In the genomic region with DNA sequence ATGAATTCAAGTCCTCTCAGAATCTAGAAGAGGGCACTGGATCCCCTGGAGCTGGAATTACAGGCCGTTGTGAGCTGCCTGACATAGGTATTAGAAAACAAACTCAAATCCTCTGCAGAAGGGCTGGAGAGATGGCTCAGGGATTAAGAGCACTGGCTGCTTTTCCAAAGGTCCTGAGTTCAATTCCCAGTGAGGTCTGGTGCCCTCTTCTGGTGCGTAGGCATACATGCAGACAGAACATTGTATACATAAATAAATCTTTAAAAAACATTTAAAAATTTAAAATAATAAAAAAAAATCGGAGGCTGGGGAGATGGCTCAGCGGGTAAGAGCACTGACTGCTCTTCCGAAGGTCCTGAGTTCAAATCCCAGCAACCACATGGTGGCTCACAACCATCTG, we compare ENCODE assay signal across 19 mouse cellular contexts. TPM values are rescaled to one million over a fixed set of nuclear protein-coding genes. Genes with fewer than 3 reads are reported as not detected.
A peak's percentile ranks its signal among the peaks of the same experiment; 100 is the strongest.
DNase-seq lines count a peak whose midpoint lies in the region; ATAC-seq and TF ChIP-seq lines count a peak whose summit lies in the region.
"Had no signal": no experiment of that assay in that cellular context is flagged by ENCODE, and none has a peak within 500 bp of the region (broad histone marks: within the 10 kb centered on the region; RNA-seq: fewer than 3 reads in every experiment).

No protein-coding gene starts in this region.

- 76% methylated on average over 5 of the region's 5 CpGs for WGBS in heart, adult 2 months
- WGBS in midbrain, postnatal 0 days, result 74% methylated on average over 5 of the region's 5 CpGs
- WGBS in midbrain, embryonic 16.5 days, result 73% methylated on average over 5 of the region's 5 CpGs

- TF ChIP-seq CTCF in heart, adult 2 months (IDR thresholded peaks at IDR 0.05), result peak; percentile 61
- TF ChIP-seq CTCF in layer of hippocampus, adult 2 months (conservative IDR thresholded peaks at IDR 0.05), result peak; percentile 77
- TF ChIP-seq CTCF in midbrain, postnatal 0 days (IDR thresholded peaks at IDR 0.05), result peak; percentile 56

- ATAC-seq in midbrain, postnatal 0 days (ENCODE audit: low FRiP score), result no peak
- ATAC-seq in midbrain, embryonic 16.5 days, result no peak
- ATAC-seq: forebrain, embryonic 13.5 days; midbrain, embryonic 13.5 days had no signal

- no peaks in the 10 kb centered on the region for H3K27me3 ChIP-seq in heart, adult 2 months (ENCODE audit: control insufficient read depth, insufficient read depth, low read length)
- H3K27me3 ChIP-seq in midbrain, postnatal 0 days (ENCODE audit: insufficient read depth, low read length), result no peaks in the 10 kb centered on the region
- no peaks in the 10 kb centered on the region for H3K27me3 ChIP-seq in midbrain, embryonic 16.5 days (ENCODE audit: control insufficient read depth, insufficient read depth, low read depth, low read length)
- H3K27me3 ChIP-seq: forebrain, embryonic 13.5 days; heart, embryonic 13.5 days; hindbrain, embryonic 15.5 days; lung, embryonic 15.5 days; midbrain, embryonic 13.5 days had no signal

- no peak overlapping the region for H3K4me2 ChIP-seq in midbrain, postnatal 0 days (ENCODE audit: low read depth, low read length, poor library complexity, severe bottlenecking)
- no peak overlapping the region for H3K4me2 ChIP-seq in midbrain, embryonic 16.5 days (ENCODE audit: low read length)
- H3K4me2 ChIP-seq: forebrain, embryonic 13.5 days; heart, embryonic 13.5 days; hindbrain, embryonic 15.5 days; lung, embryonic 15.5 days; midbrain, embryonic 13.5 days had no signal

- H3K36me3 ChIP-seq in heart, adult 2 months (ENCODE audit: control insufficient read depth, insufficient read depth, low read length), result no peaks in the 10 kb centered on the region
- peaks cover 8% of the 10 kb centered on the region for H3K36me3 ChIP-seq in midbrain, postnatal 0 days (ENCODE audit: insufficient read depth, low read length)
- no peaks in the 10 kb centered on the region for H3K36me3 ChIP-seq in midbrain, embryonic 16.5 days (ENCODE audit: control insufficient read depth, insufficient read depth, low read length)
- H3K36me3 ChIP-seq: heart, embryonic 13.5 days; hindbrain, embryonic 15.5 days; lung, embryonic 15.5 days; midbrain, embryonic 13.5 days had no signal

- no peak for TF ChIP-seq EP300 in heart, adult 2 months (IDR thresholded peaks at IDR 0.05; ENCODE audit: insufficient read depth, low read depth, low read length)

- TF ChIP-seq POLR2A in heart, adult 2 months (IDR thresholded peaks at IDR 0.05; ENCODE audit: insufficient read depth, low read depth, low read length), result no peak

- no peak overlapping the region for H3K4me3 ChIP-seq in heart, adult 2 months
- H3K4me3 ChIP-seq in layer of hippocampus, adult 2 months, result no peak overlapping the region
- no peak overlapping the region for H3K4me3 ChIP-seq in midbrain, postnatal 0 days (ENCODE audit: low read depth, low read length)
- H3K4me3 ChIP-seq in midbrain, embryonic 16.5 days (ENCODE audit: low read depth, low read length), result no peak overlapping the region
- H3K4me3 ChIP-seq: forebrain, embryonic 13.5 days; heart, embryonic 13.5 days; hindbrain, embryonic 15.5 days; lung, embryonic 15.5 days; midbrain, embryonic 13.5 days; myocyte had no signal

- intact Hi-C loops in heart, adult 2 months (cut with DNase I), result no loop called here

- no peaks in the 10 kb centered on the region for H3K79me2 ChIP-seq in heart, adult 2 months (replicated peaks; ENCODE audit: control insufficient read depth, insufficient read depth, low read length)

- no peak for DNase-seq in heart, adult 2 months
- no peak for DNase-seq in heart, adult 11 months
- no peak for DNase-seq in layer of hippocampus, adult 2 months (ENCODE audit: low spot score in 2 of 2)
- DNase-seq in layer of hippocampus, postnatal 14 days (ENCODE audit: low spot score in 2 of 2), result no peak
- DNase-seq in midbrain, postnatal 0 days (ENCODE audit: low spot score), result no peak
- DNase-seq in right cerebral cortex, adult 18-20 months, result no peak
- DNase-seq: cerebellum, adult 2 months; cerebellum, postnatal 36 days; heart, postnatal 36 days; kidney, adult 11 months; kidney, postnatal 4 days; thymus, postnatal 36 days had no signal

- no peaks in the 10 kb centered on the region for H3K9me3 ChIP-seq in midbrain, postnatal 0 days (ENCODE audit: low read length)
- H3K9me3 ChIP-seq in midbrain, embryonic 16.5 days (replicated peaks; ENCODE audit: control insufficient read depth, low read length, poor library complexity, severe bottlenecking), result no peaks in the 10 kb centered on the region
- H3K9me3 ChIP-seq: forebrain, embryonic 13.5 days; heart, embryonic 13.5 days; hindbrain, embryonic 15.5 days; lung, embryonic 15.5 days; midbrain, embryonic 13.5 days had no signal

- H3K27ac ChIP-seq in heart, adult 2 months, result no peak overlapping the region
- no peak overlapping the region for H3K27ac ChIP-seq in layer of hippocampus, adult 2 months
- no peak overlapping the region for H3K27ac ChIP-seq in midbrain, postnatal 0 days (ENCODE audit: low read depth, low read length)
- no peak overlapping the region for H3K27ac ChIP-seq in midbrain, embryonic 16.5 days (ENCODE audit: low read length)
- H3K27ac ChIP-seq: forebrain, embryonic 13.5 days; heart, embryonic 13.5 days; hindbrain, embryonic 15.5 days; lung, embryonic 15.5 days; midbrain, embryonic 13.5 days had no signal

- peaks cover 4% of the 10 kb centered on the region for H3K4me1 ChIP-seq in heart, adult 2 months (ENCODE audit: control insufficient read depth, insufficient read depth, low read length)
- H3K4me1 ChIP-seq in midbrain, postnatal 0 days (ENCODE audit: insufficient read depth, low read length), result peaks cover 7% of the 10 kb centered on the region
- H3K4me1 ChIP-seq in midbrain, embryonic 16.5 days (ENCODE audit: control insufficient read depth, insufficient read depth, low read length), result peaks cover 19% of the 10 kb centered on the region

- no peak overlapping the region for H3K9ac ChIP-seq in heart, adult 2 months (ENCODE audit: low read depth, low read length)
- no peak overlapping the region for H3K9ac ChIP-seq in midbrain, postnatal 0 days (replicated peaks; ENCODE audit: low read length, poor library complexity, severe bottlenecking)
- no peak overlapping the region for H3K9ac ChIP-seq in midbrain, embryonic 16.5 days (ENCODE audit: low read depth, low read length)
- H3K9ac ChIP-seq: forebrain, embryonic 13.5 days; heart, embryonic 13.5 days; hindbrain, embryonic 15.5 days; lung, embryonic 15.5 days; midbrain, embryonic 13.5 days had no signal

RNA-seq across cellular contexts. Expression of a gene that starts 4.6 kb away (rescaled TPM):
- 10 to 100 TPM; 20.1 to 26.7 TPM for total RNA-seq in heart, adult 2 months (2021)
- 12.0 and 12.5 TPM in 2 replicates for polyA plus RNA-seq in heart, adult 2 months (2012; rRNA removed)
- 10 to 100 TPM; 15.5 to 16.1 TPM for total RNA-seq in layer of hippocampus, adult 2 months (2021)
- 10 to 100 TPM; 10.3 to 11.5 TPM for total RNA-seq in layer of hippocampus, postnatal 14 days (2021)
- total RNA-seq in midbrain, postnatal 0 days (2014; rRNA removed), result 11.4 and 22.6 TPM in 2 replicates
- polyA plus RNA-seq in midbrain, postnatal 0 days (2015; fragmentation: Nextera tagmentation; extraction: Ambion mirVana), result 13.3 and 17.0 TPM in 2 replicates
- polyA plus RNA-seq in midbrain, embryonic 16.5 days (2015; fragmentation: Nextera tagmentation; extraction: Ambion mirVana), result 19.8 and 21.6 TPM in 2 replicates

RNA-seq across cellular contexts. Expression of a gene that starts 4.6 kb away (rescaled TPM):
- total RNA-seq in heart, adult 2 months (2021), result 1 to 10 TPM; 6.6 to 6.8 TPM
- polyA plus RNA-seq in heart, adult 2 months (2012; rRNA removed), result 27.8 and 34.8 TPM in 2 replicates
- 10 to 100 TPM; 13.9 to 17.0 TPM for total RNA-seq in layer of hippocampus, adult 2 months (2021)
- 10 to 100 TPM in 1 of 2 experiments, 1 to 10 TPM in 1; 9.6 to 12.4 TPM for total RNA-seq in layer of hippocampus, postnatal 14 days (2021)
- total RNA-seq in midbrain, postnatal 0 days (2014; rRNA removed), result 16.2 and 18.4 TPM in 2 replicates
- polyA plus RNA-seq in midbrain, postnatal 0 days (2015; fragmentation: Nextera tagmentation; extraction: Ambion mirVana), result 12.6 and 13.8 TPM in 2 replicates
- polyA plus RNA-seq in midbrain, embryonic 16.5 days (2015; fragmentation: Nextera tagmentation; extraction: Ambion mirVana), result 8.8 and 10.6 TPM in 2 replicates

RNA-seq across cellular contexts. Expression of a gene that starts 4.8 kb away (rescaled TPM):
- 10 to 100 TPM; 18.7 to 21.8 TPM for total RNA-seq in heart, adult 2 months (2021)
- polyA plus RNA-seq in heart, adult 2 months (2012; rRNA removed), result 33.2 and 43.0 TPM in 2 replicates
- total RNA-seq in layer of hippocampus, adult 2 months (2021), result 10 to 100 TPM; 39.0 to 39.4 TPM
- 10 to 100 TPM; 40.9 to 41.8 TPM for total RNA-seq in layer of hippocampus, postnatal 14 days (2021)
- total RNA-seq in midbrain, postnatal 0 days (2014; rRNA removed), result 69.8 and 73.8 TPM in 2 replicates
- 72.3 and 74.5 TPM in 2 replicates for polyA plus RNA-seq in midbrain, postnatal 0 days (2015; fragmentation: Nextera tagmentation; extraction: Ambion mirVana)
- 71.9 and 82.0 TPM in 2 replicates for polyA plus RNA-seq in midbrain, embryonic 16.5 days (2015; fragmentation: Nextera tagmentation; extraction: Ambion mirVana)

RNA-seq across cellular contexts. Expression of a gene that starts 10.4 kb away (rescaled TPM):
- total RNA-seq in heart, adult 2 months (2021), result 10 to 100 TPM; 70.0 to 74.6 TPM
- polyA plus RNA-seq in heart, adult 2 months (2012; rRNA removed), result 92.8 and 95.8 TPM in 2 replicates
- 100 to 1,000 TPM; 187 to 205 TPM for total RNA-seq in layer of hippocampus, adult 2 months (2021)
- total RNA-seq in layer of hippocampus, postnatal 14 days (2021), result 100 to 1,000 TPM; 181 to 195 TPM
- 543 and 647 TPM in 2 replicates for total RNA-seq in midbrain, postnatal 0 days (2014; rRNA removed)
- 242 and 248 TPM in 2 replicates for polyA plus RNA-seq in midbrain, postnatal 0 days (2015; fragmentation: Nextera tagmentation; extraction: Ambion mirVana)
- 242 and 262 TPM in 2 replicates for polyA plus RNA-seq in midbrain, embryonic 16.5 days (2015; fragmentation: Nextera tagmentation; extraction: Ambion mirVana)

RNA-seq across cellular contexts. Expression of a gene that starts 13.4 kb away (rescaled TPM):
- 100 to 1,000 TPM; 251 to 296 TPM for total RNA-seq in heart, adult 2 months (2021)
- polyA plus RNA-seq in heart, adult 2 months (2012; rRNA removed), result 247 and 287 TPM in 2 replicates
- 100 to 1,000 TPM; 260 to 265 TPM for total RNA-seq in layer of hippocampus, adult 2 months (2021)
- 100 to 1,000 TPM; 295 to 325 TPM for total RNA-seq in layer of hippocampus, postnatal 14 days (2021)
- 795 and 936 TPM in 2 replicates for total RNA-seq in midbrain, postnatal 0 days (2014; rRNA removed)
- polyA plus RNA-seq in midbrain, postnatal 0 days (2015; fragmentation: Nextera tagmentation; extraction: Ambion mirVana), result 645 TPM in 2 replicates
- polyA plus RNA-seq in midbrain, embryonic 16.5 days (2015; fragmentation: Nextera tagmentation; extraction: Ambion mirVana), result 551 and 555 TPM in 2 replicates
